Mouse (Mus musculus): Measurements from ENCODE around the gene Gk2. TPM values are rescaled to one million over a fixed set of nuclear protein-coding genes. Genes with fewer than 3 reads are reported as not detected.

The Gk2 gene
- total RNA-seq (2023) = not detected

GRCm38 (mm10) chr5:97456816-97457215 lies at the start of gene Gk2:
Gene Gk2 (minus strand): TSS chr5:97457021.

Other genes with a start within 250 kb of the Gk2 start
- not detected for gene Naa11, start 64.6 kb downstream of the Gk2 start, total RNA-seq (2023)

All from monocyte, adult 59 days (primary cell).